Mouse (Mus musculus) lung, postnatal 0 days (tissue): Measurements from ENCODE around the gene Arrb2. TPM values are rescaled to one million over a fixed set of nuclear protein-coding genes. Genes with fewer than 3 reads are reported as not detected.

Source experiments
- ATAC-seq: fragments of 200-750 bp; cut with Nextera tagmentation; 2 replicates; pipeline ENCODE4 v1.8.0; 2017; ENCODE audit warnings: moderate library complexity
- DNase-seq: peaks from one replicate; pipeline ENCODE4 v3.0.0-alpha.2; 2016; ENCODE audit warnings: low spot score
- H3K27ac ChIP-seq: fragments of 300-500 bp; sonication (generic); 2 replicates; pipeline ENCODE4 v1.5.1; 2014; ENCODE audit warnings: antibody characterized with exemption, mild to moderate bottlenecking, low read length, mixed read lengths
- H3K27me3 ChIP-seq: fragments of 300-500 bp; sonication (generic); replicated peaks from 2 replicates; pipeline ENCODE4 v1.6.1; 2014; ENCODE audit warnings: low read length, mixed read lengths; ENCODE audit not compliant: insufficient read depth
- H3K36me3 ChIP-seq: fragments of 300-500 bp; sonication (generic); 2 replicates; pipeline ENCODE4 v1.6.1; 2014; ENCODE audit warnings: low read length, mixed read lengths; ENCODE audit not compliant: insufficient read depth
- H3K4me1 ChIP-seq: fragments of 300-500 bp; sonication (generic); 2 replicates; pipeline ENCODE4 v1.6.1; 2014; ENCODE audit warnings: antibody characterized with exemption, low read depth, low read length, mixed read lengths; ENCODE audit not compliant: insufficient read depth
- H3K4me2 ChIP-seq: fragments of 300-500 bp; sonication (generic); replicated peaks from 2 replicates; pipeline ENCODE4 v1.6.1; 2014; ENCODE audit warnings: low read depth, mild to moderate bottlenecking, low read length, moderate library complexity, mixed read lengths
- H3K4me3 ChIP-seq: fragments of 300-500 bp; sonication (generic); 2 replicates; pipeline ENCODE4 v1.5.1; 2014; ENCODE audit warnings: low read depth, low read length
- H3K9ac ChIP-seq: fragments of 300-500 bp; sonication (generic); replicated peaks from 2 replicates; pipeline ENCODE4 v1.6.1; 2014; ENCODE audit warnings: low read depth, mild to moderate bottlenecking
- H3K9me3 ChIP-seq: fragments of 300-500 bp; sonication (generic); 2 replicates; pipeline ENCODE4 v1.6.1; 2016; ENCODE audit warnings: low read length, mixed read lengths
- CTCF ChIP-seq: IDR thresholded peaks from 2 replicates; pipeline ENCODE4 v1.5.1; 2016; ENCODE audit warnings: antibody characterized with exemption, mild to moderate bottlenecking
- EP300 ChIP-seq: IDR thresholded peaks from 2 replicates; pipeline ENCODE4 v1.6.1; 2016; ENCODE audit warnings: antibody characterized with exemption, mild to moderate bottlenecking, control low read depth
- WGBS: fragments of 180-500 bp; shearing (Covaris S2); extraction: QIAGEN DNeasy Blood & Tissue Kit; methylation state at CpG from one replicate; pipeline ENCODE4 v1.1.7; 2014; 5-methylcytosine and 5-hydroxymethylcytosine counted together
- polyA plus RNA-seq: library from polyadenylated mRNA; unstranded; fragments of >200 nt; fragmentation: Nextera tagmentation; extraction: Ambion mirVana; gene quantifications from 2 replicates; pipeline ENCODE4 v1.2.1, GENCODE M21; 2015

Arrb2 gene
- polyA plus RNA-seq, 1 experiment from 2014 or later = 13.7 TPM

- H3K36me3 ChIP-seq = 0 out of 2 replicates have a peak, but pooled peaks cover 6% of the 10 kb centered on the region
- ATAC-seq = peak; percentile 4; the same call in 1 of the 2 replicates
- peak; percentile 42 for DNase-seq
These were observed 597 bp downstream of the Arrb2 start for GRCm38 (mm10) chr11:70432895-70433568.

GRCm38 (mm10) chr11:70433569-70433943 lies 1.1 kb downstream of the Arrb2 start:
- H3K27ac ChIP-seq = no peak overlapping the region
- no peak overlapping the region for H3K4me3 ChIP-seq
- DNase-seq (no peak), ATAC-seq (no peak)
- no peaks in the 10 kb centered on the region for H3K27me3 ChIP-seq
- H3K36me3 ChIP-seq = 0 out of 2 replicates have a peak, but pooled peaks cover 6% of the 10 kb centered on the region
- peaks cover 6% of the 10 kb centered on the region; the same call in 1 of the 2 replicates for H3K4me1 ChIP-seq
- TF ChIP-seq CTCF = no peak
- no peak for TF ChIP-seq EP300
- H3K4me2 ChIP-seq = no peak overlapping the region
- WGBS = 56% methylated on average over 1 of the region's 1 CpGs
- no peaks in the 10 kb centered on the region for H3K9me3 ChIP-seq
- no peak overlapping the region for H3K9ac ChIP-seq

More at GRCm38 (mm10) chr11:70432895-70433568, 597 bp downstream of the Arrb2 start:
- peak overlapping the region; percentile 51; the same call in 1 of the 2 replicates for H3K9ac ChIP-seq
- 6% methylated on average over 15 of the region's 15 CpGs for WGBS
- H3K4me1 ChIP-seq = peaks cover 6% of the 10 kb centered on the region; the same call in 1 of the 2 replicates
- TF ChIP-seq EP300 = no peak
- no peak for TF ChIP-seq CTCF
- H3K4me2 ChIP-seq = peak overlapping the region; percentile 89
- H3K27me3 ChIP-seq = no peaks in the 10 kb centered on the region
- H3K27ac ChIP-seq = peak overlapping the region; percentile 71; the same call in 1 of the 2 replicates
- no peaks in the 10 kb centered on the region for H3K9me3 ChIP-seq
- peak overlapping the region; percentile 65 for H3K4me3 ChIP-seq

GRCm38 (mm10) chr11:70433951-70434350 lies 1.5 kb downstream of the Arrb2 start:
- Histone ChIP-seq H3K4me1 (peaks cover 6% of the 10 kb centered on the region; the same call in 1 of the 2 replicates), H3K4me2 (0 out of 2 replicates have a peak overlapping the region, but pooled peaks have one; percentile 9), H3K4me3 (no peak overlapping the region), H3K9ac (no peak overlapping the region), H3K36me3 (0 out of 2 replicates have a peak, but pooled peaks cover 6% of the 10 kb centered on the region), H3K27me3 (no peaks in the 10 kb centered on the region), H3K9me3 (no peaks in the 10 kb centered on the region), H3K27ac (no peak overlapping the region)
- TF ChIP-seq EP300 = no peak
- no peak for TF ChIP-seq CTCF
- no peak for ATAC-seq
- DNase-seq = no peak
- 93% methylated on average over 3 of the region's 3 CpGs for WGBS

- no peak overlapping the region for H3K4me3 ChIP-seq
- DNase-seq (no peak), ATAC-seq (no peak)
- no peaks in the 10 kb centered on the region for H3K27me3 ChIP-seq
- peaks cover 6% of the 10 kb centered on the region; the same call in 1 of the 2 replicates for H3K4me1 ChIP-seq
- no peak overlapping the region for H3K4me2 ChIP-seq
- H3K36me3 ChIP-seq = 0 out of 2 replicates have a peak, but pooled peaks cover 6% of the 10 kb centered on the region
- no peak overlapping the region for H3K9ac ChIP-seq
- no peak overlapping the region for H3K27ac ChIP-seq
- WGBS = 45% methylated on average over 5 of the region's 5 CpGs
- H3K9me3 ChIP-seq = no peaks in the 10 kb centered on the region
- TF ChIP-seq EP300 (no peak), CTCF (no peak)
These were observed 3.0 kb downstream of the Arrb2 start for GRCm38 (mm10) chr11:70435476-70435875.

- Histone ChIP-seq H3K27ac (no peak overlapping the region), H3K4me1 (peaks cover 6% of the 10 kb centered on the region; the same call in 1 of the 2 replicates), H3K4me3 (no peak overlapping the region), H3K4me2 (no peak overlapping the region), H3K9ac (no peak overlapping the region), H3K9me3 (no peaks in the 10 kb centered on the region), H3K27me3 (no peaks in the 10 kb centered on the region), H3K36me3 (0 out of 2 replicates have a peak, but pooled peaks cover 6% of the 10 kb centered on the region)
- no peak for DNase-seq
- ATAC-seq = no peak
- WGBS = 76% methylated on average over 6 of the region's 6 CpGs
- TF ChIP-seq EP300 = no peak
- TF ChIP-seq CTCF = no peak
These were observed 5.0 kb downstream of the Arrb2 start for GRCm38 (mm10) chr11:70437426-70437825.

- no peak for ATAC-seq
- DNase-seq = no peak
- Histone ChIP-seq H3K36me3 (0 out of 2 replicates have a peak, but pooled peaks cover 6% of the 10 kb centered on the region), H3K4me3 (no peak overlapping the region), H3K27ac (no peak overlapping the region), H3K9ac (no peak overlapping the region), H3K9me3 (no peaks in the 10 kb centered on the region), H3K27me3 (no peaks in the 10 kb centered on the region), H3K4me1 (no peaks in the 10 kb centered on the region), H3K4me2 (no peak overlapping the region)
- TF ChIP-seq EP300 = no peak
- TF ChIP-seq CTCF = no peak
- WGBS = 88% methylated on average over 7 of the region's 7 CpGs
These were observed 6.4 kb downstream of the Arrb2 start for GRCm38 (mm10) chr11:70438728-70439374.
